Mouse (Mus musculus) urinary bladder, postnatal 0 days (tissue): Measurements from ENCODE around the gene Tas2r118. TPM values are rescaled to one million over a fixed set of nuclear protein-coding genes. Genes with fewer than 3 reads are reported as not detected.

Experiments
- polyA plus RNA-seq: library from polyadenylated mRNA; unstranded; fragments of >200 nt; fragmentation: Nextera tagmentation; extraction: Ambion mirVana; gene quantifications from 2 replicates; pipeline ENCODE4 v1.2.1, GENCODE M21; 2015

Gene Tas2r118
- not detected in 2 replicates for polyA plus RNA-seq

GRCm38 (mm10) chr6:23969960-23970359, at the start of gene Tas2r118:
TSS of gene Tas2r118 (minus strand) at chr6:23970060.

Other genes starting within 250 kb of the Tas2r118 start
- gene Cadps2, start 130.6 kb downstream of the Tas2r118 start, polyA plus RNA-seq = 1.6 TPM in 2 replicates
- not detected in 2 replicates for gene Slc13a1, start 198.0 kb upstream of the Tas2r118 start, polyA plus RNA-seq